Mouse (Mus musculus): Measurements from ENCODE around the gene Bsn. TPM values are rescaled to one million over a fixed set of nuclear protein-coding genes. Genes with fewer than 3 reads are reported as not detected.
A peak's percentile ranks its signal among the peaks of the same experiment; 100 is the strongest.

Gene Bsn
- polyA plus RNA-seq, 1 experiment from 2014 or later: 1.3 TPM

DNA sequence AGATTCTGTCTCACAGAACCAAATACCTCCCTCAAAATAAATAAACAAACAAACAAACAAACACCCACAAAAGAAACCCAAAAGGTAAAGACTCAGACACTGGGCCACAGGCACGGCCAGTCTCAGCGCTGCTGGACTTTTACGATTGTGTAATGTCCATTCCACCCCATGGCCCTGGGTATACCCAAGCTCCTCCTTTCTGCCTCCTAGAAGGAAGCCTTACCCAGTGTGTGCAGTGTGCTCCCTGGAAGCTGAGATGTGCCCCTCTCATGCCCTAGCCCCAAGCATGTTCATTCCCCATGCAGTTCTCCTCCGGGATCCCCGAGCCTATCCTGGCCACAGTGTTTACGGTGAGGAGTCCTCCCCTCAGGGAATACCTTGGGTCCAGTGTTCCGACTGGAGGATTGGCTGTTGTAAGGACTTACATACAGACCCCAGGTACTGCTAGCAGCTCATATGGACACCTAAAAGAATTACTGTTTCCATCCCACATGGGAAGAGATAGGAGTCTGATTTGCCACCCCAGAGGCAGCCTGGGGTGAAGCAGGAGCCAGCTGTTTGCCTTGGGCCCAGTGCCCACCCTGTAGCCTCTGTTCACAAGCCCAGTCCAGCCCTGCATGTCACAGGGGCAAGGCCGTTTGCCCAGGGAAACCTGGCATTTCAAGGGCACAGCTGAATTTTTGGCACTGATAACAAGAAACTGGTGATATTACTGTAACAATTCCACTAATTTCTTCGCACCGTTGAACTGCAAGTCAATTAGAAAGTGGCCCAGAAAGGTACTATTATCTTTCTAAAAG, 68.8 kb downstream of the Bsn start:
- Histone ChIP-seq H3K4me3 (replicated peaks) (no peak overlapping the region), H3K9me3 (replicated peaks) (no peaks in the 10 kb centered on the region), H3K27me3 (no peaks in the 10 kb centered on the region), H3K36me3 (no peaks in the 10 kb centered on the region), H3K27ac (replicated peaks) (no peak overlapping the region), H3K4me2 (replicated peaks) (no peak overlapping the region), H3K9ac (no peak overlapping the region), H3K4me1 (peaks cover 11% of the 10 kb centered on the region)
- WGBS: 84% methylated on average over 10 of the region's 10 CpGs
- no peak for ATAC-seq (ENCODE audit: insufficient number of reproducible peaks, low FRiP score, low TSS enrichment, low read depth)

DNA sequence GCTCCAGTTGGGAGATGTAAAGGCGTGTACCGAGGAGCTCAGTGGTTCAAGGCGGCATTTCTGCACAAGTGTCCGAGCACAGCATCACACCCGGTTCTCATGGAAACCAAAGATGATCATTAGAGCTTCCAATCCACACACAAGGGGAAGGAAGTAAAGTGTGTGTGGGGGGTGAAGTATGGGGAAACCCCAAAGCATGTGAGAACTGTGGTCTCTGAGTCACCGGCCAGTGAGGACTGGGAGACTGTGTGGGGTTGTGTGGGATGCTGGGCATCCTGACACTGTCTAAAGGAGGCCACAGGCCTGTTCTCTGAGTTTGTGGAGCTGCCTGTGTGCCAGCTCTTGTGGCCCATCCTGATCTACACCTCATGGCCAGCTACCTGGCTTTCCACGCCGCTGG, 69.5 kb downstream of the Bsn start:
- Histone ChIP-seq H3K4me2 (replicated peaks) (no peak overlapping the region), H3K4me1 (peaks cover 11% of the 10 kb centered on the region), H3K36me3 (no peaks in the 10 kb centered on the region), H3K27ac (replicated peaks) (no peak overlapping the region), H3K27me3 (no peaks in the 10 kb centered on the region), H3K9ac (no peak overlapping the region), H3K4me3 (replicated peaks) (no peak overlapping the region), H3K9me3 (replicated peaks) (no peaks in the 10 kb centered on the region)
- ATAC-seq (ENCODE audit: insufficient number of reproducible peaks, low FRiP score, low TSS enrichment, low read depth): no peak; the same call in 1 of the 2 replicates
- 87% methylated on average over 8 of the region's 8 CpGs for WGBS

DNA sequence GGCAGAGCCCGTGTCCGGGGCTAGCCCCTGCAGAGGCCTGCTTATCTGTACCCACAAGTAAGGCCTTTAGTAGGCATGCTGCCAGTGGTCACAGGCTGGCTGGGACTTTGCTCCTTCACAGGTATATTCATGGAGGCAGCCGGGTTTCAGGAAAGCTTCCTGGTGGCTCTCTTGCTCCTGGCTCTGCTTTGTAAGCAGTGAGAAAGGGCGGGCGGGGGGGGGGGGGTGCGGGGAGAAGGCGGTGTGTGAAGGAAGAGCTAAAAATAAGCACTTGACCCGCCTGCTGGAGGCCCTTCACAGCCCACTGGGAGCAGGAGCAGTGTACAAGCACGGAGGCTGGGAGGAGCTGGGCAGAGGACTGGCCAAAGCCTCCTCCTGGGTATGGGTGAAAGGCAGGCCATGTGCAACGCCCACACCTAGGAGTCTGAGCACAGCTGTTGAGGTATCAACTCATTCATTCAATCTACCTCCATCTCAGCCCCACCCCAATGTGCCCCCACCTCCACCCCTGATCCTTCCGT, 70.2 kb downstream of the Bsn start:
- WGBS: 46% methylated on average over 9 of the region's 11 CpGs
- no peak overlapping the region for H3K4me2 ChIP-seq (replicated peaks)
- no peaks in the 10 kb centered on the region for H3K27me3 ChIP-seq
- H3K9ac ChIP-seq: no peak overlapping the region
- H3K9me3 ChIP-seq (replicated peaks): no peaks in the 10 kb centered on the region
- no peak overlapping the region for H3K4me3 ChIP-seq (replicated peaks)
- peaks cover 11% of the 10 kb centered on the region for H3K4me1 ChIP-seq
- H3K36me3 ChIP-seq: no peaks in the 10 kb centered on the region
- no peak overlapping the region for H3K27ac ChIP-seq (replicated peaks)
- ATAC-seq (ENCODE audit: insufficient number of reproducible peaks, low FRiP score, low TSS enrichment, low read depth): peak; percentile 66

DNA sequence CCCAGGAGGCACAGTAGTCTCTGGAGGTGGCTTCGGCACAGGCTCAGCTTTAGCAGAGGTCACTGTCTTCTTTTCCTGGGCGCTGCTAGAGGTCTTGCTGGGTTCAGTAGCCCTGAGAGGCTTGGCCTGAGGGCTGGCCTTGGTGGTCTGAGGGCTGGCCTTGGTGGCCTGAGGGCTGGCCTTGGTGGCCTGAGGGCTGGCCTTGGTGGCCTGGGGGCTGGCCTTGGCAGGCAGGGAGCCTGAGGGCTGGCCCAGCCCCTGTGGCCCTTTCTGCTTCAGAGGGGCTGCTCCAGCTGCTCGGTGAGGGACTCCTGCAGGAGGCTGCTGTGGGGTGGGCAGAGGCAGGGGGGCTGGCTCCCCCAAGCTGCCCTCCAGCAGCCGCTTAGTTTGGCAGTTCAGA, 73.0 kb downstream of the Bsn start:
- H3K9ac ChIP-seq: no peak overlapping the region
- H3K4me1 ChIP-seq: peaks cover 11% of the 10 kb centered on the region
- H3K27me3 ChIP-seq: no peaks in the 10 kb centered on the region; the same call in 1 of the 2 replicates
- 0 out of 2 replicates have a peak overlapping the region, but pooled peaks have one; percentile 44 for H3K27ac ChIP-seq (replicated peaks)
- H3K9me3 ChIP-seq (replicated peaks): no peaks in the 10 kb centered on the region
- no peak overlapping the region for H3K4me2 ChIP-seq (replicated peaks)
- 46% methylated on average over 4 of the region's 4 CpGs for WGBS
- ATAC-seq (ENCODE audit: insufficient number of reproducible peaks, low FRiP score, low TSS enrichment, low read depth): no peak
- H3K4me3 ChIP-seq (replicated peaks): no peak overlapping the region
- H3K36me3 ChIP-seq: no peaks in the 10 kb centered on the region

DNA sequence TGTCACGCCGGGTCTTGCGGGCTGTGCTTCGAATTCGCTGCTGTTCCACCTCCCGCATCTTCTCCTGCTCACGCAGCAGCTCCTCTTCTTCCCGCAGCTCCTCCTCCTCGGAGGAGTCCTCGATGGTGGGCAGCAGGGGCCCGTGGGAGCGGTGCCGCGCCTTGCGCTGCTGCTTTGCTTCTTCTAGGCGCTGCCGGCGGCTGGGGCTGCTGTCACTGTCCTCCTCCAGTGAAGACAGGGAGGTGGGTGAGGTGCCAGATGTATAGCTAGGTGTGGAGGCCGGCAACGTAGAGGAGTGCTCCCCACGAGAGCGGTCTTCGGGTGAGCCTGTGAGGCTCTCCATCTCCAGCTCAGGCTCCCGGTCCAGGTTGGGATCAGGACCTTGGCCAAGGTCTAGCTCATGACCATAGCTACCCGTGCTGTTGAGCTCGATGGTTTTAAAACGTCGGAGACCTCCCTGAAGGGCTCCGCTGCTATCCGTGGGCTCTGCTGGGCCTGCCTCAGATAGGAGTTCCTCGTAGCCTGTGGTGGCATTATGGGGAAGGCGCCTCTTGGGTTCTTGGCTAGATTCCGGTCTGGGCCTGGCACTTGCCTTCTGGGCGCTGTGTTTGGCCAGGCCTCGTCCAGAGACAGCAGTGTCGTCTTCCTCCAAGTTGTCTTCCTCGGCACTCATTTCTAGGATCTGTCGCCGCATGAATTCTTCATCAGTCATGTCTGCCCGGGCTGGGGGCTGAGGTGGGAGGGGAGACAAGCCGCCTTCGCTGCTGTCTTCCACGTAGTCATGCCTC, 74.7 kb downstream of the Bsn start:
- 70% methylated on average over 43 of the region's 43 CpGs for WGBS
- peaks cover 26% of the 10 kb centered on the region for H3K4me1 ChIP-seq
- no peak overlapping the region for H3K4me2 ChIP-seq (replicated peaks)
- no peaks in the 10 kb centered on the region for H3K36me3 ChIP-seq
- ATAC-seq (ENCODE audit: insufficient number of reproducible peaks, low FRiP score, low TSS enrichment, low read depth): no peak
- peaks cover 4% of the 10 kb centered on the region; the same call in 1 of the 2 replicates for H3K27me3 ChIP-seq
- H3K4me3 ChIP-seq (replicated peaks): no peak overlapping the region
- H3K27ac ChIP-seq (replicated peaks): no peak overlapping the region
- H3K9ac ChIP-seq: no peak overlapping the region
- no peaks in the 10 kb centered on the region for H3K9me3 ChIP-seq (replicated peaks)

DNA sequence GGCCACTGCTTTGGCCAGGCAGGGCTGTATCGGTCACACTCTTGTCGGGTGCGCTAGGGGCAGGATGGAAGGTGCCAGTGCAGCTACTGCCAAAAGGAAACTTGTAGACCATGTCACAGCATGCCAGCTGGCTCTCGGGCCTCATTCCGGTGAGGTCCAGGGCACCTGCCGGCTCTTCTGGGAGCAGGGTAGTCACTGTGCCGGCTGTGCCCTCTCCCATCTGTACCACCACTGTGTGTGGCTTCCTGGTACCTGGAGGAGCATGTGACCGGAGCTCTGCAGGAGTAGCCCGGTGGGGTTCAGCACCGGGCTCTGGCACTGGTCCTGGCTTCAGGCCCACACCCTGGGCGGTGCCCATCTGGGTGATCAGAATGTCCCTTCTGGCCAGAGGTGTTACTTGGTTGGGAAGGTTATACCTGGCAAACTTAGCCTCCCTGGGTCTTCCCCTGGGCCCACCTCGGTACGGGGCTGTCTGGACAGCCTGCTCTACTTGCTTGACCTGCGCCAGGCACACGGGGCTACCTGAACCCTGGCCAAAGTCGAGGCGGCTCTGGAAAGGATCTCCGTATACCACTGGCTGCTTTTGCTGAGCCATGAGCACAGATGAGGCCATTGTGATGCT, 77.4 kb downstream of the Bsn start:
- H3K27me3 ChIP-seq: peaks cover 4% of the 10 kb centered on the region; the same call in 1 of the 2 replicates
- ATAC-seq (ENCODE audit: insufficient number of reproducible peaks, low FRiP score, low TSS enrichment, low read depth): no peak
- 93% methylated on average over 18 of the region's 18 CpGs for WGBS

DNA sequence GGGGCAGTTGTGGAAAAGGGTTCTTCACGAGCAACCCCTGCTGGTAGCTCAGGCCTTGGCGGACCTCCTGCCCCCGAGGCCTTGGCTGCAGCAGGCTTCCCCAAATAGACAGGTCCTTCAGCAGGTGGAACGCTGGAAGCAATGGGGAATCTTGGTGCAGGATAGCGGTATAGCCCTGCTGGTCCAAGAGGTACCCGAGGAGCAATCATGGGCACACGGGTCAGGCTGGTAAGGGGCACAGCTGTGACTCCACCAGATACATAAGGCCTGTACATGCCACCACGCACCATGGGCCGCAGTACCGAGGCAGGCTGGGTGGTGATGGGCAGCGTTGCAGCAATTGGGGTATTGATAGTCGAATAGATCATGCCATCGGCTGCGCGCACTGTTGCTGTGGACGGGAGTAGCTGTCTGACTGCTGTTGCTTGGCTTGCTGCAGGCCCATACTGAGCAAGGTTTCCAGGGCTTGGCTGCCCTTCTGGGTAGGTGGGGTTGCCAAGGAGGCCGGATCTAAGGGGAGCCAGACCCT, 78.5 kb downstream of the Bsn start:
- H3K27me3 ChIP-seq: peaks cover 4% of the 10 kb centered on the region; the same call in 1 of the 2 replicates

More for the DNA sequence above, 77.4 kb downstream of the Bsn start:
- Histone ChIP-seq H3K4me2 (replicated peaks) (no peak overlapping the region), H3K4me1 (peaks cover 27% of the 10 kb centered on the region), H3K9me3 (replicated peaks) (no peaks in the 10 kb centered on the region), H3K27ac (replicated peaks) (no peak overlapping the region), H3K36me3 (no peaks in the 10 kb centered on the region), H3K9ac (no peak overlapping the region), H3K4me3 (replicated peaks) (no peak overlapping the region)

DNA sequence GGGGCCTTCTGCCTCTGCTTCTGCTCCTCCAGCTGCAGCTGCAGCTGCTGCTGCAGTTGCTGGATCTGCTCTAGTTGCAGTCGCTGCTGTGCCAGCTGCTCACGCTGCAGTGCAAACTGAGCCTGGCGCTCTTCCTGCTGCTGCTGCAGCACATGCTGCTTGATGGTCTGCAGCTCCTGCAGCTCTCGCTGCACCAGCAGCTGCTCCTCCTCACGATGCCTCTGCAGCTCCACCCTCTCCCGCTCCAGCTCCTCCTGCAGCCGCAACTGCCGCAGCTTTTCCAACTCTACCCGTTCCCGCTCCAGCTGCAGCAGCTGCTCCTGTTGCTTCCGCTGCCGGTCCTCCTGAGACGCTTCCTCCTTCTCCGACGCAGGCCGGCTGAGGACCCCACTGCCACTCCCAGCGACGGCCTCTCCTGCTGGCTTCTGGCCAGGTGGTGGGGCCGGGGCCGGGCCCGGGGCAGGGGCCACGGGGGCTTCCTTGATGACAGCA, 79.0 kb downstream of the Bsn start:
- WGBS: 8% methylated on average over 22 of the region's 22 CpGs
- peaks cover 26% of the 10 kb centered on the region for H3K4me1 ChIP-seq
- H3K4me3 ChIP-seq (replicated peaks): peak overlapping the region; percentile 31
- H3K27me3 ChIP-seq: peaks cover 4% of the 10 kb centered on the region; the same call in 1 of the 2 replicates
- peak overlapping the region; percentile 53 for H3K4me2 ChIP-seq (replicated peaks)
- H3K9ac ChIP-seq: peak overlapping the region; percentile 16; the same call in 1 of the 2 replicates
- H3K27ac ChIP-seq (replicated peaks): no peak overlapping the region; the same call in 1 of the 2 replicates
- H3K9me3 ChIP-seq (replicated peaks): no peaks in the 10 kb centered on the region
- ATAC-seq (ENCODE audit: insufficient number of reproducible peaks, low FRiP score, low TSS enrichment, low read depth): no peak
- no peaks in the 10 kb centered on the region for H3K36me3 ChIP-seq

More for the DNA sequence above, 78.5 kb downstream of the Bsn start:
- H3K4me1 ChIP-seq: peaks cover 26% of the 10 kb centered on the region
- peak overlapping the region; percentile 53 for H3K4me2 ChIP-seq (replicated peaks)
- H3K27ac ChIP-seq (replicated peaks): no peak overlapping the region; the same call in 1 of the 2 replicates
- H3K4me3 ChIP-seq (replicated peaks): peak overlapping the region; percentile 31
- 74% methylated on average over 17 of the region's 17 CpGs for WGBS
- H3K36me3 ChIP-seq: no peaks in the 10 kb centered on the region
- H3K9ac ChIP-seq: peak overlapping the region; percentile 16; the same call in 1 of the 2 replicates
- ATAC-seq (ENCODE audit: insufficient number of reproducible peaks, low FRiP score, low TSS enrichment, low read depth): no peak
- no peaks in the 10 kb centered on the region for H3K9me3 ChIP-seq (replicated peaks)

DNA sequence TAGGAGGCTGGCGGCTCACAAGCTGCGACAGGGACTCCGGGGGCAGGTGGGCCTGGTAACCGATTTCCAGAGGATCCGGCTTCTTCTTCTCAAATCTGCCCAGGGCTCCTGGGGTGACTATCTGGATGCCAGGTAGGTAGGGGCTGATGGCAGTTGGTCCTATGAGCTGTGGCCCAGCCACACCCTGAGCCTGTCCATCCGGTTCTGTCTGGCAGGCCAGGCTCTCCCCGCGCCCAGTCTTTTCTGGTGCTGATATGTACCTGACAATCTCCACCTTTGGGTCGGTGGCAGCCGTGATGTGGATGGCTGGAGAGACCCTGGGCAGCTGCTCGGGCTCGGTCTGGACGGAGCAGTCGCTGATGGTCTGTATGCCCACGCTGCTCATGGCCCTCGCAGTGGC, 80.0 kb downstream of the Bsn start:
- H3K36me3 ChIP-seq: no peaks in the 10 kb centered on the region
- 73% methylated on average over 16 of the region's 16 CpGs for WGBS
- ATAC-seq (ENCODE audit: insufficient number of reproducible peaks, low FRiP score, low TSS enrichment, low read depth): no peak

DNA sequence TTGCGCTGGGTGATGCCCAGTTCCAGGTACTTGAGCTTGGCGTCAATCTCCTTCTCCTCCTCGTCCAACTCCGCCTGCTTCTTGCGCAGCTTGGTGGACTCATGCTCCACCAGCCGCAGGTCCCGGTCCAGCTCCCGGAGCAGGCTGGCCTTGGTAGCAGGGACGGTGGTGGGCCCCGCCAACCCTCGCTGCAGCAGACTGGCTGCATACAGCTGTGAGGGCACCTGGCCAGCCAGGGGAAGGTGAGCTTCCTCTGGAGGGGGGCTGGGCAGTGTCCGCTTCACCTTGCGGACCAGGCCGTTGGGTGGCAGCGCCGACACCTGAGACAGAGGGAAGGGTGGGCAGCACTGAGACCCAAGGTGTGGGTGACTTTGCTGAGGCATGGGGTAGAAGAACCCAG, 82.3 kb downstream of the Bsn start:
- WGBS: 91% methylated on average over 16 of the region's 16 CpGs
- 0 out of 2 replicates have a peak, but pooled peaks cover 4% of the 10 kb centered on the region for H3K27me3 ChIP-seq
- no peak overlapping the region for H3K27ac ChIP-seq (replicated peaks)
- no peak overlapping the region for H3K9ac ChIP-seq
- H3K36me3 ChIP-seq: no peaks in the 10 kb centered on the region
- H3K9me3 ChIP-seq (replicated peaks): no peaks in the 10 kb centered on the region
- H3K4me2 ChIP-seq (replicated peaks): no peak overlapping the region
- ATAC-seq (ENCODE audit: insufficient number of reproducible peaks, low FRiP score, low TSS enrichment, low read depth): no peak
- peaks cover 44% of the 10 kb centered on the region for H3K4me1 ChIP-seq
- H3K4me3 ChIP-seq (replicated peaks): no peak overlapping the region

More for the DNA sequence above, 80.0 kb downstream of the Bsn start:
- Histone ChIP-seq H3K4me1 (peaks cover 34% of the 10 kb centered on the region), H3K9ac (no peak overlapping the region), H3K27me3 (peaks cover 4% of the 10 kb centered on the region; the same call in 1 of the 2 replicates), H3K27ac (replicated peaks) (no peak overlapping the region), H3K4me2 (replicated peaks) (peak overlapping the region; percentile 53), H3K4me3 (replicated peaks) (peak overlapping the region; percentile 31; the same call in 1 of the 2 replicates), H3K9me3 (replicated peaks) (no peaks in the 10 kb centered on the region)

Measured in embryonic facial prominence, embryonic 15.5 days (tissue).